Mouse (Mus musculus): ENCODE data around the gene Fam240a. TPM values are rescaled to one million over a fixed set of nuclear protein-coding genes. Genes with fewer than 3 reads are reported as not detected.

Fam240a gene
- total RNA-seq, 4 experiments from 2014 or later: not detected

Small RNA genes within 50 kb of the gene (microRNA-seq; reads per million reads assigned to microRNA genes)
- gene Gm24269: not detected

Other genes starting within 250 kb of the Fam240a start
- gene Myl3, start 175.0 kb downstream of the Fam240a start, total RNA-seq (2022): over 10,000 TPM; 10,766 to 11,632 (median 11,251) TPM
- 1 to 10 TPM; 4.4 to 7.0 (median 5.1) TPM for gene Pth1r, start 169.7 kb downstream of the Fam240a start, total RNA-seq (2022)
- not detected for gene Prss42, start 118.7 kb downstream of the Fam240a start, total RNA-seq (2022)
- not detected for gene Prss44, start 102.9 kb downstream of the Fam240a start, total RNA-seq (2022)
- not detected for gene Prss43, start 90.2 kb downstream of the Fam240a start, total RNA-seq (2022)
- under 1 TPM in 1 of 4 experiments, not detected in 3; 0.44 TPM for gene Prss45, start 82.3 kb downstream of the Fam240a start, total RNA-seq (2022)
- gene Prss46, start 72.4 kb downstream of the Fam240a start, total RNA-seq (2022): not detected
- gene Prss50, start 58.9 kb downstream of the Fam240a start, total RNA-seq (2022): not detected
- gene Als2cl, start 37.0 kb downstream of the Fam240a start, total RNA-seq (2022): 10 to 100 TPM; 11.5 to 19.1 (median 14.7) TPM
- 1 to 10 TPM; 1.1 to 2.0 (median 1.6) TPM for gene Tmie, start 36.7 kb downstream of the Fam240a start, total RNA-seq (2022)
- gene Tdgf1, start 29.3 kb upstream of the Fam240a start, total RNA-seq (2022): not detected
- gene Lrrc2, start 34.7 kb upstream of the Fam240a start, total RNA-seq (2022): 100 to 1,000 TPM; 286 to 346 (median 321) TPM
- 1 to 10 TPM; 2.6 to 4.8 (median 3.7) TPM for gene Rtp3, start 73.7 kb upstream of the Fam240a start, total RNA-seq (2022)
- gene Ltf, start 102.4 kb upstream of the Fam240a start, total RNA-seq (2022): 1 to 10 TPM in 1 of 4 experiments, not detected in 3; 6.7 TPM
- 10 to 100 TPM in 3 of 4 experiments, 1 to 10 TPM in 1; 8.5 to 13.7 (median 10.8) TPM for gene Ccrl2, start 140.7 kb upstream of the Fam240a start, total RNA-seq (2022)
- 100 to 1,000 TPM in 2 of 4 experiments, 10 to 100 TPM in 2; 89.3 to 102 (median 96.2) TPM for gene Lrrfip2, start 200.7 kb upstream of the Fam240a start, total RNA-seq (2022)

All from heart, adult 8-10 months (tissue).